Mouse (Mus musculus): ENCODE data around the gene Cckbr. TPM values are rescaled to one million over a fixed set of nuclear protein-coding genes. Genes with fewer than 3 reads are reported as not detected.
A peak's percentile ranks its signal among the peaks of the same experiment; 100 is the strongest.

Cckbr gene
- 0.48 and 0.52 TPM in 2 replicates for polyA plus RNA-seq (2015; fragmentation: Nextera tagmentation; extraction: Ambion mirVana)

GRCm38 (mm10) chr7:105425424-105426043 lies at the start of gene Cckbr:
Cckbr (plus strand) TSS chr7:105425731.
- ATAC-seq (ENCODE audit: insufficient number of reproducible peaks, insufficient read depth, low FRiP score, low TSS enrichment, low read depth): peak; percentile 68
- peaks cover 59% of the 10 kb centered on the region for H3K27me3 ChIP-seq
- no peaks in the 10 kb centered on the region for H3K36me3 ChIP-seq
- H3K4me1 ChIP-seq: peaks cover 9% of the 10 kb centered on the region
- peak within 1 kb of the TSS; percentile 36; the same call in 1 of the 2 replicates for H3K9ac ChIP-seq
- peak within 1 kb of the TSS; percentile 44 for H3K4me3 ChIP-seq
- no peak within 1 kb of the TSS for H3K27ac ChIP-seq
- peak within 1 kb of the TSS; percentile 78 for H3K4me2 ChIP-seq
- WGBS: 1% methylated on average over 31 of the region's 31 CpGs
- no peaks in the 10 kb centered on the region for H3K9me3 ChIP-seq

- H3K4me1 ChIP-seq: no peaks in the 10 kb centered on the region
- no peaks in the 10 kb centered on the region for H3K27me3 ChIP-seq
- WGBS: 92% methylated on average over 3 of the region's 3 CpGs
- no peaks in the 10 kb centered on the region for H3K9me3 ChIP-seq
- no peak for ATAC-seq (ENCODE audit: insufficient number of reproducible peaks, insufficient read depth, low FRiP score, low TSS enrichment, low read depth)
- no peak overlapping the region for H3K4me2 ChIP-seq
- no peak overlapping the region for H3K4me3 ChIP-seq
- no peak overlapping the region for H3K27ac ChIP-seq
- no peak overlapping the region for H3K9ac ChIP-seq
- peaks cover 77% of the 10 kb centered on the region for H3K36me3 ChIP-seq
These were observed 45.2 kb upstream of the Cckbr start for GRCm38 (mm10) chr7:105380329-105380728.

GRCm38 (mm10) chr7:105387696-105388095 lies 37.8 kb upstream of the Cckbr start:
- H3K4me2 ChIP-seq: no peak overlapping the region
- no peaks in the 10 kb centered on the region for H3K4me1 ChIP-seq
- no peak overlapping the region for H3K9ac ChIP-seq
- H3K36me3 ChIP-seq: peaks cover 73% of the 10 kb centered on the region
- 96% methylated on average over 2 of the region's 2 CpGs for WGBS
- no peak overlapping the region for H3K27ac ChIP-seq
- no peak for ATAC-seq (ENCODE audit: insufficient number of reproducible peaks, insufficient read depth, low FRiP score, low TSS enrichment, low read depth)
- H3K4me3 ChIP-seq: no peak overlapping the region
- no peaks in the 10 kb centered on the region for H3K27me3 ChIP-seq
- H3K9me3 ChIP-seq: no peaks in the 10 kb centered on the region

GRCm38 (mm10) chr7:105390236-105390635 lies 35.3 kb upstream of the Cckbr start:
- H3K4me3 ChIP-seq: no peak overlapping the region
- H3K9ac ChIP-seq: no peak overlapping the region
- H3K9me3 ChIP-seq: no peaks in the 10 kb centered on the region
- no peak overlapping the region for H3K4me2 ChIP-seq
- 86% methylated on average over 2 of the region's 2 CpGs for WGBS
- no peaks in the 10 kb centered on the region for H3K27me3 ChIP-seq
- no peak for ATAC-seq (ENCODE audit: insufficient number of reproducible peaks, insufficient read depth, low FRiP score, low TSS enrichment, low read depth)
- H3K27ac ChIP-seq: no peak overlapping the region
- peaks cover 48% of the 10 kb centered on the region for H3K36me3 ChIP-seq
- H3K4me1 ChIP-seq: peaks cover 4% of the 10 kb centered on the region; the same call in 1 of the 2 replicates

- no peak for ATAC-seq (ENCODE audit: insufficient number of reproducible peaks, insufficient read depth, low FRiP score, low TSS enrichment, low read depth)
- Histone ChIP-seq H3K4me1 (peaks cover 13% of the 10 kb centered on the region), H3K27ac (no peak overlapping the region), H3K9me3 (no peaks in the 10 kb centered on the region), H3K36me3 (peaks cover 9% of the 10 kb centered on the region), H3K4me2 (no peak overlapping the region), H3K4me3 (no peak overlapping the region), H3K27me3 (no peaks in the 10 kb centered on the region), H3K9ac (no peak overlapping the region)
- 53% methylated on average over 1 of the region's 1 CpGs for WGBS
These were observed 30.9 kb upstream of the Cckbr start for GRCm38 (mm10) chr7:105394606-105395005.

GRCm38 (mm10) chr7:105395131-105395820 lies 30.3 kb upstream of the Cckbr start:
- Histone ChIP-seq H3K4me3 (no peak overlapping the region), H3K9ac (no peak overlapping the region), H3K9me3 (no peaks in the 10 kb centered on the region), H3K4me2 (no peak overlapping the region), H3K27ac (no peak overlapping the region), H3K27me3 (no peaks in the 10 kb centered on the region), H3K4me1 (peaks cover 13% of the 10 kb centered on the region), H3K36me3 (0 out of 2 replicates have a peak, but pooled peaks cover 3% of the 10 kb centered on the region)
- ATAC-seq (ENCODE audit: insufficient number of reproducible peaks, insufficient read depth, low FRiP score, low TSS enrichment, low read depth): no peak

- Histone ChIP-seq H3K36me3 (0 out of 2 replicates have a peak, but pooled peaks cover 3% of the 10 kb centered on the region), H3K4me2 (no peak overlapping the region), H3K27ac (no peak overlapping the region), H3K4me1 (peaks cover 13% of the 10 kb centered on the region), H3K9me3 (no peaks in the 10 kb centered on the region), H3K9ac (no peak overlapping the region), H3K27me3 (no peaks in the 10 kb centered on the region), H3K4me3 (no peak overlapping the region)
- ATAC-seq (ENCODE audit: insufficient number of reproducible peaks, insufficient read depth, low FRiP score, low TSS enrichment, low read depth): no peak
These were observed 29.4 kb upstream of the Cckbr start for GRCm38 (mm10) chr7:105396126-105396525.

- 0 out of 2 replicates have a peak, but pooled peaks cover 3% of the 10 kb centered on the region for H3K36me3 ChIP-seq
- H3K4me3 ChIP-seq: peak overlapping the region; percentile 75
- 1% methylated on average over 25 of the region's 25 CpGs for WGBS
- no peaks in the 10 kb centered on the region for H3K9me3 ChIP-seq
- H3K27ac ChIP-seq: peak overlapping the region; percentile 60
- peak overlapping the region; percentile 91 for H3K9ac ChIP-seq
- H3K27me3 ChIP-seq: no peaks in the 10 kb centered on the region
- H3K4me2 ChIP-seq: peak overlapping the region; percentile 85
- H3K4me1 ChIP-seq: peaks cover 11% of the 10 kb centered on the region
- peak; percentile 34; the same call in 1 of the 2 replicates for ATAC-seq (ENCODE audit: insufficient number of reproducible peaks, insufficient read depth, low FRiP score, low TSS enrichment, low read depth)
These were observed 26.2 kb upstream of the Cckbr start for GRCm38 (mm10) chr7:105399058-105399934.

- WGBS: under 1% methylated on average over 54 of the region's 55 CpGs
- H3K9me3 ChIP-seq: no peaks in the 10 kb centered on the region
- H3K4me3 ChIP-seq: peak within 1 kb of the TSS; percentile 75
- peak within 1 kb of the TSS; percentile 91 for H3K9ac ChIP-seq
- 0 out of 2 replicates have a peak, but pooled peaks cover 3% of the 10 kb centered on the region for H3K36me3 ChIP-seq
- peaks cover 9% of the 10 kb centered on the region for H3K4me1 ChIP-seq
- H3K27me3 ChIP-seq: no peaks in the 10 kb centered on the region
- H3K27ac ChIP-seq: peak within 1 kb of the TSS; percentile 72
- peak; percentile 99 for ATAC-seq (ENCODE audit: insufficient number of reproducible peaks, insufficient read depth, low FRiP score, low TSS enrichment, low read depth)
- H3K4me2 ChIP-seq: peak within 1 kb of the TSS; percentile 85
These were observed 25.5 kb upstream of the Cckbr start, which contains the start of gene Fam160a2 for GRCm38 (mm10) chr7:105399935-105400624. Fam160a2 (minus strand) TSS chr7:105400054.

- Histone ChIP-seq H3K4me2 (no peak within 1 kb of the TSS), H3K4me1 (peaks cover under 1% of the 10 kb centered on the region), H3K9ac (no peak within 1 kb of the TSS), H3K4me3 (no peak within 1 kb of the TSS), H3K27ac (no peak within 1 kb of the TSS), H3K36me3 (no peaks in the 10 kb centered on the region), H3K9me3 (no peaks in the 10 kb centered on the region), H3K27me3 (no peaks in the 10 kb centered on the region)
- ATAC-seq (ENCODE audit: insufficient number of reproducible peaks, insufficient read depth, low FRiP score, low TSS enrichment, low read depth): no peak
- 59% methylated on average over 5 of the region's 5 CpGs for WGBS
These were observed 21.3 kb upstream of the Cckbr start, which contains the start of gene Cnga4 for GRCm38 (mm10) chr7:105404268-105404667. Cnga4 (plus strand) TSS chr7:105404568.

GRCm38 (mm10) chr7:105406322-105406721 lies 19.2 kb upstream of the Cckbr start:
- Histone ChIP-seq H3K4me3 (no peak overlapping the region), H3K4me2 (no peak overlapping the region), H3K4me1 (no peaks in the 10 kb centered on the region), H3K27ac (no peak overlapping the region), H3K36me3 (no peaks in the 10 kb centered on the region), H3K9me3 (no peaks in the 10 kb centered on the region), H3K27me3 (no peaks in the 10 kb centered on the region), H3K9ac (no peak overlapping the region)
- ATAC-seq (ENCODE audit: insufficient number of reproducible peaks, insufficient read depth, low FRiP score, low TSS enrichment, low read depth): no peak
- WGBS: 65% methylated on average over 1 of the region's 1 CpGs

All from embryonic facial prominence, embryonic 13.5 days (tissue).